Mouse (Mus musculus) CD4-positive, CD25-positive, alpha-beta regulatory T cell, adult 4 months (primary cell): ENCODE measurements around the gene Spsb1. TPM values are rescaled to one million over a fixed set of nuclear protein-coding genes. Genes with fewer than 3 reads are reported as not detected.
A peak's percentile ranks its signal among the peaks of the same experiment; 100 is the strongest.

ENCODE experiments used
- ATAC-seq: one replicate; pipeline ENCODE4 v1.8.0; 2017
- polyA plus RNA-seq, 2 experiments: library from polyadenylated mRNA; unstranded; fragments of 100-300 nt; shearing (Covaris generic); gene quantifications; one replicate each; pipeline ENCODE4 v1.2.1; 2017

Gene Spsb1
- 1 to 10 TPM; 4.5 to 7.9 TPM for polyA plus RNA-seq

GRCm38 (mm10) chr4:149954893-149955439 lies at the start of gene Spsb1:
TSS of gene Spsb1 (minus strand) at chr4:149955043.
- ATAC-seq: peak; percentile 93

DNA sequence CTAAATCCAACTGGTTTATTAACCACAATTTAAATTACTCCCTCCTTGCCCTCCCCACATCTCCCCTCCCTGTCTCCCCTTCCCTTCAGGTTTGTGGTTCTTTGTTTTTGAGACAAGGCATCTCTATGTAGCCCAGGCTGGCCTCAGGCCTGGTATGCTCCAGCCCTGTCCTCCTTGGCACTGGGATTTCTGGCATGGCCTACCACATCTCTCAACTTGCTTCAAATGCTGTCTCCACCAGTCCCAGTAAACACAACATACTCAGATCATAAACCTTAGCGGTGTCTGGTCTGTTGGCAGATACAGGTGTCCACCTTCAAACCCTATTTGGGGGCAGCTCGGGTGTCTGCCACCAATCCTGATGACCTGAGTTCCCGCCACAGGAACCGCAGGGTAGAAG lies 48.8 kb upstream of the Spsb1 start:
- ATAC-seq: no peak

DNA sequence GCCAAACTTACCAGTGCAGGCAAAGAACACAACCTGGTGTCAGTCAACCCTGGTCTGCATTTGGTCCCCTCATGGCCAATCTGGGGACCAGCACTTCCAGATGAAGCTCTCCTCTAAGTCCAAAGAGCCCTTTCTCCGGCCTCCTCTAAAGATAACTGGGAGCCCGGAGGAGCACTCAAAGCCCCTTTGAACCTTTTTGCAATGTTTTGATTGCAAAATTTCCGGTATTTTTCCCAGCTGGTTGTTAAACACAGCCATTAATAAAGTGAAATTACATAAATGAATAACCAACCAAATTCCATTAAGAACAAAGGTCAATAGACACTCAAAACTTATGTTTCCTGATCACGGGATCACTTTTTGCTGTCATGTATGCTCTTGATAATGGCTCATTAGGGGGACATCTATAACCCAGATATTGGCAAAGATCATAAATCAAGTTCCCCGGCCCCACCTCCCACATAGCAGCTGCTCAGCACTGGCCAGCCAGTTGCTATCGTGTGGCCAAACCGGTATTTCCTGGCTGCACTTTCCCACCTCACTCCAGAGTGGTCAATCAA lies 48.3 kb upstream of the Spsb1 start:
- no peak for ATAC-seq

GRCm38 (mm10) chr4:150002021-150002528 lies 47.2 kb upstream of the Spsb1 start:
- ATAC-seq: no peak

DNA sequence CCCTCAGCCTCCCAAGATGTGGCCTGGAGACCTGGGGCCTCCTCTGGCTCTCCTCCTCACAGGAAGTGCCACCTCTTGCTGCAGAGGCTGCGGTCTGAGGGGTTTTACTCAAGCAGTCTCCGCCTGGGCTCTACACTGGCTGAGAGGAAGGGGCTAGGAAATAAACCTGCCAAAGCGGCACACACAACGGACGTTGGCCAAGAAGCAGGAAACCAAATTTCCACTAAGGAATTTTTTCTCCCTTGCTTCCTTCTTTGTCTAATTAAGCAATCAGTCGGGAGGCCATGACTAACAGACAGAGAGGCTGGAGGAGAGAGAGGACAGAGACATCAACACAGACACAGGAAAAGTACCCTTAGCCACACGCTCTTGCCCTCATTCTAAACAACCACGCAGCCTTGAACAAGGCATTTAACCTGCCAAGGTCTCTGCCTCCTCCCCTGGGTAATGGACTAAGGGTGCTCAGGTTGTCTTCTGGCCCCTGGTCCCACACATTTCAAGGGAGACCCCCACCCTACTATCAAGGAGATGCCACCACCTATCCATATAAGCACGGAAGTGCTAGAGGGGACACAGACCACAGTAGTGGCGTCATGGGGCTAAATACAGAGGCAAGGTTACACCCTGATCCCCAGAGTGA lies 46.5 kb upstream of the Spsb1 start:
- peak; percentile 79 for ATAC-seq

DNA sequence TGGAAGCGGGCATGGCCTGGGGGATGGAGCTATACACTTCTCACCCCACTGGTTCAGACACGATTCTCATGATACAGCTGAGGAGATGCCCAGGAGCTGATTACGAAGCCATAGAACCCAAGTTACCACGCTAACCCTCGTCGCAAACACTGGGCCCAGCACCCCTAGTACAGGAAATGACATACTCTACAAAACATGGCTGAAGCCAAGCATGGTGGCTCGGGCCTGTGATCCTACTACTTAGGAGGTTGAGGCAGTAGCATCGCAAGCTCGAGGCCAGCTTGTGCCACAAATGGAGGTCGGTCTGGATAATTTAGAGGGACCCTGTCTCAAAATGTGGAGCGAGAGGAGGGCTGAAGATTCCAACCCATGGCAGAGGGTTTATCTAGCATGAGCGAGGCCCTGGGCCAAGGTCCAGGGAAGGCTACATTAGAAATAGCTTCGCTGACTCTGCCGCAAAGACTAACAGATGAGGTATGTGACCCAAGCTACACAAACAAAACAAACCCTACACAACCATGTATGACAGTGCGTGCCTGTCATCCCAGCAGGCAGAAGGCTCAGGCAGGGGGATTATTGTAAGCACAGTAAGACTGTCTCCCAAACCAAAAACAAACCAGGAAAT lies 45.2 kb upstream of the Spsb1 start:
- ATAC-seq: no peak

DNA sequence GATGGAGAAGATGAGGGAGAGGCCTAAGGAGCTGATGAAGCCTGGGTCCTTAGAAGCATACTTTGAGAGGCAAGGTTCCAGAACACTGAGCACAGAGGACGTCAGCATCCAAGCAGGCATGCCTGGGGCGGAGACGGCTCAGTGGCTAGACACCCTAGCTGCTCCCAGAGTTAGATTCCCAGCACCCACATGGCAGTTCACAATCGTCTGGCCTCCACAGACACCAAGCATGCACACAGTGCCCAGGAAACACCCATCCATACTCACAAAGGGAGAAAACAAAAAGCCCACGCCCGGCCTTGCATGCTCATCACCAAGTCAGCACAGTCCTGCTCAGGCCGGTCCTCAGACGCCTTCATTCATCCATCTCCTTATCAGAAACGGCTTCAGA lies 44.7 kb upstream of the Spsb1 start:
- no peak for ATAC-seq

GRCm38 (mm10) chr4:149998786-149999509 lies 44.1 kb upstream of the Spsb1 start:
- ATAC-seq: no peak

DNA sequence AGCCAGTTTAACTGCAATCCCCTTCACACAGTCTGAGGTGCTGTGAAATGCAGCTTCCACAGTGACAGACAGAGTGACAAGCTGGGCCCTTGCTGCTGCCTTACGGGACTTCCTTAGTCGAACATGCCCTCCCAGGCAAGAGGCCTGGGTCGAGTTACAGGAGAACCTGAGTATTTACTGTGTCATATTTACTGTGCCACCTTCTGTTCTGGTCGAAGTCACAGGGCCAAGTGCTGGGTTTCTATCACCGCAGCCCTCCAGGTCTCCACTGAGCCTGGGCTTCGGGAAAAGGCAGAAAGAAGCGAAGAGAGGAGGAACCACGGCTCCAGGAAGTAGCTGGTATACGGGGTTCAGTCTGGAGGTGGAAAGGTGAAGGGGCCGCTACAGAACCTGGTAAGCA lies 43.2 kb upstream of the Spsb1 start:
- ATAC-seq: no peak

GRCm38 (mm10) chr4:149996440-149996839 lies 41.6 kb upstream of the Spsb1 start:
- ATAC-seq: no peak

DNA sequence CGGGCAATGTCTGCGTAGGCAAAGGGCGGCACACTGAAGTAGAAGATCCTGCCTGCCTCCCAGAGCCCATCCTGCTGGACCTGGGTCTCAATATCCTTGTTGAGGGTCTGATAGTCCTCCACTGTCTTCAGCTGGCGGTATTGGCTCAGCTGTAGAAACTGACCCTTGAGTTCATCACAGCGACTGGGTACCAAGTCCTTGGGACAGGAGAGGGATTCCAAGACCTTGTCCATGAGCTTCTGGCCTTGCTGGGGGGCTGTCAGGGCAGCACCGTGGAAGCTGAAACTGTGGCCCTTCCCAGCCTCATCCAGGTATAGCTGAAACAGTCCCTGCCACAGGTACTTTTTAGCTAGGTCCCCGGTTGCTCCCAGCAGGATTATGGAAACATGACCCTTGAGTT lies 41.1 kb upstream of the Spsb1 start:
- no peak for ATAC-seq

- no peak for ATAC-seq
Measured at GRCm38 (mm10) chr4:149994218-149994617, 39.4 kb upstream of the Spsb1 start.

- no peak for ATAC-seq
Measured at GRCm38 (mm10) chr4:149992670-149993032, 37.8 kb upstream of the Spsb1 start.

DNA sequence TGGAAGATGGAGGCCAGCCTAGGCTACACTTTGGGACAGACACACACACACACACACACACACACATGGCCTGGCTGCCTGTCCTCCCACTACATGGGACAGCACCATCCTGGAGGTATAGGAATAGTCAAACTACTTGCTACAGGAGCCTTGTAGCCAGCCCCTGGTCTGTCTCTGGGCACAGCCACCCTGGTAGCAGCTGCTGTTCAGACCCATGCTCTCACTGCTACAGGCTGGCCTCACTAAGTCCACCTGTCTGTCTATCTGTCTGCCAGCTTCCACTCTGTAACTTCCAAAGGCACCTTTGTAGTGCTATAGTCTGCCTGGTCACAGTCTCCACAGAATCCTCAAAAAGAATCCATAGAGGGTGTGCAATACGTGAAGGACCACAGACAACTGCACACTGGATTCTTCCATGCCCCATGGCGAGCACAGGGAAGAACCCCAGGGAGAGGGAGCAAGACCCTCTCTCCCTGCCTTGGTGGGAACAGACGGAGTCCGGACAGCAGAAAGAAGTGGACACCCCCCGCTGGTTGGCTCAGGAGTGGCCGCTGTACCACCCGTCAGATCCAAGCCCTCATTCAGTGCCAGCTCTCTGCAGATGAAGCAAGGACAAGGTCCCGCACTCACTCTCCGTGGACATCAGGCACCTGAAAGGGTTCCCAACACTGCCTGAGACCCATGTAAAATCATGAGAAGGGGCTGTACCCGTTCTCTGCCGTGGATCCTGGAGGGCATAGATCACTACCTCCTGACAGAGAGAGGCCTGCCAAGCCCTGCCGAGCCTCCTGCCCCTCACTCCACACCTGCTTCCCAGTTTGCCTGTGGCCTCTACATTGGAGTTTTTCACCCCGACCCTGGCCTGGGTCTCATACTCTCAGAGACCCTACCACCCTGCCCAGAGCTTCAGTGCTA lies 37.2 kb upstream of the Spsb1 start:
- ATAC-seq: no peak

DNA sequence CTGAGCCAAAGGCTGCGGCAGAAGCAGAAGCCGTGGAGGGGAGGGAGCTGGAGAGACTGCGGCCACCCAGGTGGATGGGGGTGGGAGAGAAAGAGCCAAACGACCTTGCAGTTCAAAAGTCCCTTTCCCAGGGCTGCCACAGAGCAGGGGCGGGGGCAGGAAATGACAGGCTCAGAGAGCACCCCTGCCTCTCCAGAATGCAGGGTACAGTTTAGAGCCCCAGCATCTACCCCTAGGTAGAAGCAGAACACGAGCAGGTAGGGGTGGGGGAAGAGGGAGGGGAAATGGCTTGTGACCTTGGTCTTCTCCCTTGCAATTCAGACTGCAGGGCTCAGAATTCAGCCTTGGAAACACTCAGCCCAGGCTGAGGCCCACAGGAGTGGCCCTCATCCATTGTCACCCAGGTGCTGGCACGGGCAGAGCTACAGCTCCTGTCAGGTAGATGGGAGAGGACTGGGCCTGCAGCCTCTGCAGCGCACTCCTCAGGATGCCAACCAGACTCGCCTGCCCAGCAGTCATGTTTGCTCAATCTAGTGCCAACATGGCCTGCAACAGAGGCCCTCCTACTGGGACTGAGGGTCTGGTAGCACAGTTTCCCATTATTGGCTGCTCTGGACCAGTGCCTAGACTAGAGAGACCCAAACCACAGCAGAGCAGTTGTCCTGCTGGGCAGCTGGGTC lies 36.3 kb upstream of the Spsb1 start:
- peak; percentile 52 for ATAC-seq

GRCm38 (mm10) chr4:149990212-149990953 lies 35.5 kb upstream of the Spsb1 start:
- no peak for ATAC-seq

DNA sequence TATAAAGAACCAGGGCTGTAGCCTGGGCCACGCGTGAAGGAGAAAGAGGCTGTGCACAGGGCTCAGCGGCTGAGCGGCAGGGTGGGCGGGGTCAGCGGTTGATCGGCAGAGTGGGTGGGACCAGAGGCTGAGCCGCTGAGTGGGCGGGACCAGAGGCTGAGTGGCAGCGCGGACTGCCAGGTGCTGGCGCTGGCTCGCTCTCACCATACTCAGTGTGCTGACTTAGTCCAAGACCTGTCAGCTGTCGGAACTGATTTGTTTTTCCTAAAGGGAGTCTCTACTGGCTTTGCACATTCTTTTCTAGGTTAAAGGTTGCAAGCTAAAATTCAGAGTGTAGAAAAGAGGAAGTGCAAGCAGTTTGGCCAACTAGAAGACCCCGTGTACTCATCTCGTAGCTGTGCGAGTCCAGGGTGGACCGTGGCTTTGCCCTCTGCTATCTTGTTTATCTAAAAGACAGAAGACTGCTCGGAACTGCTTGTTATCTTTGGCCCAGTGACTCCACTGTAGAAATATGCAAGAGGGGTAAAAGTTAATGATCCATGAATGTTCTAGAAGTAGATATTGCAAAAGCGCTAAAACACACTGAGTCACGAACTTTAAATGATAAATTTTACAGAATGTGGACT lies 34.2 kb upstream of the Spsb1 start:
- ATAC-seq: peak; percentile 98

DNA sequence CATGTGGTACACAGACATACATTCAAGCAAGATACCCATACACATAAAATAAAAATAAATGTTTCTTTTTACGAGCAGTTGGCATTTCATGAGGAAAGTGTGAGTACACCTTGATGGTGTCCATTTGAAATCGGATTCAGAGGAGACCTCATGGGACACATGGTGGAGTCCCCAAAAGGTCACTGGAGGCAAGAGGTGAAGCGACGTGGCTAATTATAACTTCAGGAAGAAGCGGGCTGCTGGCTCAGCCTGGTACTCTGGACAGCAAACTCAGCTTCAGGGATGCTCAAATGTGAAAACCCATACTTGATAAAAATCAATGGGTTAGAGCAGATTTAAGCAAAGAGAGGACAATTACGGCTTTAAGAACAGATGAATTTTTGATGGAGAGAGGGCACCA lies 33.5 kb upstream of the Spsb1 start:
- ATAC-seq: no peak

GRCm38 (mm10) chr4:149986671-149987417 lies 32.0 kb upstream of the Spsb1 start:
- ATAC-seq: no peak
